Mouse (Mus musculus): Measurements from ENCODE around the gene Prima1.

Prima1 gene

DNA sequence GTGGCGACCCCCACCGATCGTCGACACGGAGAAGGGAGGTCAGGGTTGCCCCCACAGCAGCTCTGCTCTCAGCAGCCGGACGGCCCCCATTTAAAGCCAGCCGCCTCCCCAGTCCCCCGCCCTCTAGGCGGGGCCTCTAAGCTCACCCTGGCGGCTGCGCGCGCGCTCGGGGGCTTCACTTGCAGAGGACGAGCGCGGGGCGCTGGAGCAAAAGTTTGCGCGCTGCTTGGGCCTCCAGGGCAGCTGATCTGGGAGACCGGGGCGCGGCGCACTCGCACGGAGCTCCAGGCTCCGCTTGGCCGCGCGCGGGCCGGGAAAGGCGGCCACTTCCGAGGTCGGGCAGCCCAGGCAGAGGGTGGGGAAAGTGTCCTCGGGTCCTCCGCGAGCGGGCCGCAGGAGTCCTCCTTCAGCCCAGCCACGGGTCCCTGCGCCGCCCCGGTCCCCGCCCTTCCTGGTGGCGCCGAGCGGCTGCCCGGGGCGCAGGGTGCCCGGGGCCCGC, at the start of gene Prima1:
TSS of gene Prima1 (minus strand) at position 68 of the 499 bp plus-strand sequence.
- peak within 1 kb of the TSS; percentile 89 for H3K4me3 ChIP-seq (replicated peaks; ENCODE audit: low read length)
- no peaks in the 10 kb centered on the region for H3K36me3 ChIP-seq (ENCODE audit: insufficient read depth, low read length)
- H3K4me1 ChIP-seq (replicated peaks; ENCODE audit: low read depth, low read length): peaks cover 20% of the 10 kb centered on the region
- no peaks in the 10 kb centered on the region for H3K9me3 ChIP-seq (ENCODE audit: low read length)
- peaks cover 85% of the 10 kb centered on the region for H3K27me3 ChIP-seq (ENCODE audit: insufficient read depth, low read length)
- TF ChIP-seq POU5F1 (IDR thresholded peaks at IDR 0.05; ENCODE audit: borderline replicate concordance, low read length) (no peak), CTCF (conservative IDR thresholded peaks at IDR 0.05; ENCODE audit: low read length) (no peak), NANOG (IDR thresholded peaks at IDR 0.05; ENCODE audit: borderline replicate concordance, low read length) (no peak)

DNA sequence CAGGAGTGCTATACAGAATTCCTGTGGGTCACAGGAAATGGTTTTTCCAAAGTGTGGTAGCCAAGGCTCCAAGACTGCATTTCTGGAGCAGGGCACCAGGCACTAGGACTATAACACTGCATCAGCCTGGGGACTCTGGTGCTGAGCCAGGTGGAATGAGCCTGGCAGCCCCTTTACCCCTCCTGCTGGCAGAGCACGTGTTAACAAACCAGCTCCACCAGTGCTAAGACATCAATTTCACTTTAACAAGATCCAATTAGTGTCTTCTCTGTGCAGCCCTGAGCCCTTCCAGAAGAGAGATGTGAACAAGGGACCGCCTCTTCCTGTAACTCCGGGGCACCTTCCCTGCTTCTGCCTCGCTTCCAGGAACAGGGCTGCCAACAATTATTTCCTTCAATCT, 45.3 kb upstream of the Prima1 start:
- H3K27me3 ChIP-seq (ENCODE audit: insufficient read depth, low read length): peaks cover 6% of the 10 kb centered on the region
- H3K4me1 ChIP-seq (replicated peaks; ENCODE audit: low read depth, low read length): no peaks in the 10 kb centered on the region
- H3K36me3 ChIP-seq (ENCODE audit: insufficient read depth, low read length): no peaks in the 10 kb centered on the region
- H3K4me3 ChIP-seq (replicated peaks; ENCODE audit: low read length): no peak overlapping the region
- no peaks in the 10 kb centered on the region for H3K9me3 ChIP-seq (ENCODE audit: low read length)
- no peak for TF ChIP-seq CTCF (conservative IDR thresholded peaks at IDR 0.05; ENCODE audit: low read length)
- no peak for TF ChIP-seq POU5F1 (IDR thresholded peaks at IDR 0.05; ENCODE audit: borderline replicate concordance, low read length)
- TF ChIP-seq NANOG (IDR thresholded peaks at IDR 0.05; ENCODE audit: borderline replicate concordance, low read length): no peak

DNA sequence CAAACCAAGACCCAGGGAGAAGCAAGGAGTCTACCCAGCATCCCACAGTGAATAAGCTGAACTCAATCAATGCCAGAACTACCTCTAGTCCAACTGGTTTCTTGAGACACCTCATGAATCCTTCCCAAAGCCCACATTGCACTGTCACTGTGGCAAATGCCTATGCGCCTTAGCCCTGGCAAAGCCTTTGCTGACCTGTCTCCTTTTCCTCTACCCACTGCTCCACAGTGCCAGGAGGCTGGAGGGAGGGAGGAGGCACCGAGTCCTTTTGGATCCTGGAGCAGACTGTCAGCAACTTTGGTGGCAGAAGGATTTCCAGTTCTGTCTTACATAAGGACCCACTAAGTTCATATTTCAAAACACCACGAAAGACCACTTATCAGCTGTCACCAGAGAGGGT, 41.5 kb upstream of the Prima1 start:
- Histone ChIP-seq H3K36me3 (ENCODE audit: insufficient read depth, low read length) (no peaks in the 10 kb centered on the region), H3K4me1 (replicated peaks; ENCODE audit: low read depth, low read length) (no peaks in the 10 kb centered on the region), H3K27me3 (ENCODE audit: insufficient read depth, low read length) (no peaks in the 10 kb centered on the region; the same call in 1 of the 2 replicates), H3K9me3 (ENCODE audit: low read length) (peaks cover 12% of the 10 kb centered on the region), H3K4me3 (replicated peaks; ENCODE audit: low read length) (no peak overlapping the region)
- TF ChIP-seq NANOG (IDR thresholded peaks at IDR 0.05; ENCODE audit: borderline replicate concordance, low read length) (no peak), POU5F1 (IDR thresholded peaks at IDR 0.05; ENCODE audit: borderline replicate concordance, low read length) (no peak), CTCF (conservative IDR thresholded peaks at IDR 0.05; ENCODE audit: low read length) (no peak)

DNA sequence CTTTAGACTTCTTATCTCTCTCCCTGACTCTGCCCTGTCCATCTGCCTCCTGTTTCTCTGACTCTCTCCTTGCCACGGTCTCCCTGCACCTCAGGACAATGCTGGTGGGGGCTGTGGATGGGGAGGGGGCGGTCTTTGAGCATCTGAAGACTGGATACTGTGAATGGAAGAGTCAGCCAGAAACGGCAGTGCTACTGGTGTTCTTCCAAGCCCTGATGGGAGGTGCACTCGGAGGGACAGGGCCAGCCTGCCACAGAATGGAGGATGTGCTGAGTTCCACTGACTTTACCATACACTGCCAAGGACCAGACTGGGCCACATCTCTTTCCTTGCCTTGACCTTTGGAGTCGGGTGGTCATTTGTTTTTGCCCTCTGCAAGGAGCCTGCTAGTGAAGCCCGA, 41.0 kb upstream of the Prima1 start:
- Histone ChIP-seq H3K36me3 (ENCODE audit: insufficient read depth, low read length) (no peaks in the 10 kb centered on the region), H3K4me1 (replicated peaks; ENCODE audit: low read depth, low read length) (no peaks in the 10 kb centered on the region), H3K4me3 (replicated peaks; ENCODE audit: low read length) (no peak overlapping the region), H3K9me3 (ENCODE audit: low read length) (peaks cover 17% of the 10 kb centered on the region), H3K27me3 (ENCODE audit: insufficient read depth, low read length) (no peaks in the 10 kb centered on the region; the same call in 1 of the 2 replicates)
- TF ChIP-seq POU5F1 (IDR thresholded peaks at IDR 0.05; ENCODE audit: borderline replicate concordance, low read length) (no peak), NANOG (IDR thresholded peaks at IDR 0.05; ENCODE audit: borderline replicate concordance, low read length) (no peak), CTCF (conservative IDR thresholded peaks at IDR 0.05; ENCODE audit: low read length) (no peak)

DNA sequence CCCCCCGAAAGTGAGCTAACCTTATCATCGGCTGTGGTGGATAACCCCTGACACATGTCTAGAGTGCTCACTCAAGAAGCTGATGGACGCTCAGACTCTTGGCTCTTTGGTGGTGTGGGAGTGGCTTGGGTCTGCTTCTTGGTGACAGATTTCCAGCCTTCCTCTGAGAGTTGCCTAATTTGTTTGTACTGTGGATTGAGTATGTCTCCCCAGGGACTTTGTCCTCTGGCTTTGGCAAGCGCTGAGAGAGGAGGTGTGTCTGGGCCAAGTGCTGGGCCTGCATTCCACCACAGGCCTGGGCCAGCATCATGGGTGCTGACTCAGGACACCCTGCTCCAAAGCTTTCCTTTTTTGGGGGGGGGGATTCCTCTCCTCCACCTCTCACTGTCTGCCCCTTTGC, 40.0 kb upstream of the Prima1 start:
- Histone ChIP-seq H3K9me3 (ENCODE audit: low read length) (peaks cover 27% of the 10 kb centered on the region), H3K36me3 (ENCODE audit: insufficient read depth, low read length) (no peaks in the 10 kb centered on the region), H3K4me1 (replicated peaks; ENCODE audit: low read depth, low read length) (no peaks in the 10 kb centered on the region), H3K27me3 (ENCODE audit: insufficient read depth, low read length) (no peaks in the 10 kb centered on the region; the same call in 1 of the 2 replicates), H3K4me3 (replicated peaks; ENCODE audit: low read length) (no peak overlapping the region)
- no peak for TF ChIP-seq NANOG (IDR thresholded peaks at IDR 0.05; ENCODE audit: borderline replicate concordance, low read length)
- TF ChIP-seq CTCF (conservative IDR thresholded peaks at IDR 0.05; ENCODE audit: low read length): no peak
- no peak for TF ChIP-seq POU5F1 (IDR thresholded peaks at IDR 0.05; ENCODE audit: borderline replicate concordance, low read length)

DNA sequence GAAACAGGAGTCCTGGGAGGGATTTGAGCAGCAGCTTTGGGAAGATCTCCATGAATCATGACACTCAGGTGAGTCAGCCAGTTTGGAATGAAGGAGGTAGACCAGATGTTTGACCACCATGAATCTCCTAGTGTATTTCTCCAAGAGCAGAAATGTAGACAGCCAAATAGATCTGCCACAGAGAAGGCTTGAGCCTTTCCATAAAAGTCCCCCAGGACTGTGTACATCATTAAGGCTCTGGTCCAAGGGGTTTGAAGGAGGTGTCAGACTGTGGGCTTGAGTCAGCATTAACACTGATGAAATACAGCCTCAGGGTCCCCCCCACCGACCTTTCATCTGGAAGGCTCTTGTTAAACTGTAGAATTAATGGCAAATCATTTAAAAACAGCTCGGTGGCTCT, 39.5 kb upstream of the Prima1 start:
- H3K36me3 ChIP-seq (ENCODE audit: insufficient read depth, low read length): no peaks in the 10 kb centered on the region
- no peaks in the 10 kb centered on the region for H3K4me1 ChIP-seq (replicated peaks; ENCODE audit: low read depth, low read length)
- no peak overlapping the region for H3K4me3 ChIP-seq (replicated peaks; ENCODE audit: low read length)
- H3K9me3 ChIP-seq (ENCODE audit: low read length): peaks cover 29% of the 10 kb centered on the region
- no peaks in the 10 kb centered on the region; the same call in 1 of the 2 replicates for H3K27me3 ChIP-seq (ENCODE audit: insufficient read depth, low read length)
- TF ChIP-seq NANOG (IDR thresholded peaks at IDR 0.05; ENCODE audit: borderline replicate concordance, low read length) (no peak), POU5F1 (IDR thresholded peaks at IDR 0.05; ENCODE audit: borderline replicate concordance, low read length) (no peak), CTCF (conservative IDR thresholded peaks at IDR 0.05; ENCODE audit: low read length) (no peak)

DNA sequence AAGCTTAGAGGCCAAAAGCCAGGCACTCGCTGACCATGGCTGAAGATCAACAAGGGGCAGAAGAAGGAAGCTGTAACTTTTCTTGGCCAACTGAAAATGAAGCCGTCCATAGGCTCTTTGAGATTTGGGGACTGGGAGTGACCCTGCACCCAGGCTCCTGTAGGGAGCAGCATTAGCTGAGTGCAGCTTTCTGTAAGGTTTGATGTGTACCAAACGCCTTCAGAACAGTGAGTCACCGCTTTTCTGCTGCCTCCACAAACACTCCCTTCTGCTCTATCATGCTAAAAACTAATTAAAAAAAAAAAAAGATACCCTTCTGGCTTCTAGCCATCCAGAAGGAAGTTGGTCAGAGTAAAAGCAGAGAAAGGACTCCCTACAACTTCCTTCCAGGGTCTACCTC, 34.5 kb upstream of the Prima1 start:
- Histone ChIP-seq H3K4me1 (replicated peaks; ENCODE audit: low read depth, low read length) (no peaks in the 10 kb centered on the region), H3K27me3 (ENCODE audit: insufficient read depth, low read length) (no peaks in the 10 kb centered on the region), H3K9me3 (ENCODE audit: low read length) (peaks cover 29% of the 10 kb centered on the region), H3K4me3 (replicated peaks; ENCODE audit: low read length) (no peak overlapping the region), H3K36me3 (ENCODE audit: insufficient read depth, low read length) (no peaks in the 10 kb centered on the region)
- TF ChIP-seq NANOG (IDR thresholded peaks at IDR 0.05; ENCODE audit: borderline replicate concordance, low read length): no peak
- no peak for TF ChIP-seq CTCF (conservative IDR thresholded peaks at IDR 0.05; ENCODE audit: low read length)
- TF ChIP-seq POU5F1 (IDR thresholded peaks at IDR 0.05; ENCODE audit: borderline replicate concordance, low read length): no peak

DNA sequence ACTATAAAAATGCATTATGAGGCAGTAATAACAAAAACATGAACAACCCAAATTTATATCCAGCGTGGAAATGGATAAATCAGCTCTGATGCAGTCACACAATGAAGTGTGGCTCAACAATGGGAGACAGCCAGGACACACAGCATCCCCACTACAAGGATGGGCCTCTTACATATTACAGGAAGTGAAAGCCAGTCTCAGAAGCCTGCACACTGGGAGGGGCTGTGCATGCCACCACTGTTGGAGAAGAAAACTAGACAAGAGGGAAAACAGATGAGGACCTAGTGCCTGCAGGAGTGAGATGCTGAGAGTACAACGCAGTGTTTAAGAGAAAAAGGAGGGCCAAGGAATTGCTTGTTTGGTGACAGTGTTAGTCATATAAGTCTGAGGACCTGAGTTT, 31.8 kb upstream of the Prima1 start:
- H3K36me3 ChIP-seq (ENCODE audit: insufficient read depth, low read length): no peaks in the 10 kb centered on the region
- H3K4me1 ChIP-seq (replicated peaks; ENCODE audit: low read depth, low read length): no peaks in the 10 kb centered on the region
- H3K27me3 ChIP-seq (ENCODE audit: insufficient read depth, low read length): peaks cover 4% of the 10 kb centered on the region; the same call in 1 of the 2 replicates
- no peak overlapping the region for H3K4me3 ChIP-seq (replicated peaks; ENCODE audit: low read length)
- H3K9me3 ChIP-seq (ENCODE audit: low read length): peaks cover 20% of the 10 kb centered on the region
- TF ChIP-seq NANOG (IDR thresholded peaks at IDR 0.05; ENCODE audit: borderline replicate concordance, low read length) (no peak), CTCF (conservative IDR thresholded peaks at IDR 0.05; ENCODE audit: low read length) (no peak), POU5F1 (IDR thresholded peaks at IDR 0.05; ENCODE audit: borderline replicate concordance, low read length) (no peak)

DNA sequence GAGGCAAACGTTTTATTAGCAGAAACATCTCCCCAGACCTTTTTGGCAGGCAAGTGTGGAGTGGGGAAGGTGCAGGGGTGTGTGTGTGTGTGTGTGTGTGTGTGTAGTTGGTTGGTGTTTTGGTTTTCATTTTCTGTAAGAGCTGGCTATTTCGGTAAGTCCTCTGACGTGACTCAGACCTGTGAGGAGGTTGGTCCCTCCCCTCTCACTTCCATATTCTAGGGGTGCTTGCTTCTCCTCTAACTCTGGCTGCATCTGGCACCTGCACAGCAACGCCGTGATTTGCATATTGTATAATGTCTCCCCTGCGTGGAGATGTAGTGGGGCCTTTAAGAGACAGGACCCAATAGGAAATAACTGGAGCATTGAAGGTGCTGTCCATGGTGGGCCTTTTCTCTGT, 31.1 kb upstream of the Prima1 start:
- Histone ChIP-seq H3K36me3 (ENCODE audit: insufficient read depth, low read length) (no peaks in the 10 kb centered on the region), H3K4me3 (replicated peaks; ENCODE audit: low read length) (no peak overlapping the region), H3K27me3 (ENCODE audit: insufficient read depth, low read length) (peaks cover 6% of the 10 kb centered on the region; the same call in 1 of the 2 replicates), H3K9me3 (ENCODE audit: low read length) (peaks cover 14% of the 10 kb centered on the region), H3K4me1 (replicated peaks; ENCODE audit: low read depth, low read length) (no peaks in the 10 kb centered on the region)
- TF ChIP-seq CTCF (conservative IDR thresholded peaks at IDR 0.05; ENCODE audit: low read length) (no peak), NANOG (IDR thresholded peaks at IDR 0.05; ENCODE audit: borderline replicate concordance, low read length) (no peak), POU5F1 (IDR thresholded peaks at IDR 0.05; ENCODE audit: borderline replicate concordance, low read length) (no peak)
